Mouse (Mus musculus): ENCODE data around the gene Kng2. TPM values are rescaled to one million over a fixed set of nuclear protein-coding genes. Genes with fewer than 3 reads are reported as not detected.
"Not testable (repeated sequence)": the region's sequence is repeated elsewhere in the genome, so short reads cannot be mapped to it uniquely, and the experiment has no call there.

Kng2 gene
- polyA plus RNA-seq, 1 experiment from 2014 or later: not detected

GRCm38 (mm10) chr16:22996951-22997350 is 32.3 kb downstream of the Kng2 start:
- not testable (repeated sequence) for H3K9ac ChIP-seq (replicated peaks; ENCODE audit: low read depth, low read length); ATAC-seq (ENCODE audit: insufficient number of reproducible peaks, insufficient read depth, low FRiP score, low read depth); H3K36me3 ChIP-seq (ENCODE audit: control insufficient read depth, insufficient read depth, low read length); H3K27ac ChIP-seq (ENCODE audit: low read length); H3K4me1 ChIP-seq (ENCODE audit: control insufficient read depth, insufficient read depth, low read length); H3K4me2 ChIP-seq (replicated peaks; ENCODE audit: low read depth, low read length); H3K27me3 ChIP-seq (ENCODE audit: control insufficient read depth, insufficient read depth, low read length); H3K9me3 ChIP-seq (ENCODE audit: control insufficient read depth, low read depth, low read length); H3K4me3 ChIP-seq (ENCODE audit: low read depth, low read length)
- WGBS: 78% methylated on average over 3 of the region's 3 CpGs

GRCm38 (mm10) chr16:22967383-22968030 is 61.8 kb downstream of the Kng2 start:
- H3K4me3 ChIP-seq (ENCODE audit: low read depth, low read length): no peak overlapping the region
- WGBS: 64% methylated on average over 1 of the region's 1 CpGs
- ATAC-seq (ENCODE audit: insufficient number of reproducible peaks, insufficient read depth, low FRiP score, low read depth): no peak
- no peaks in the 10 kb centered on the region for H3K36me3 ChIP-seq (ENCODE audit: control insufficient read depth, insufficient read depth, low read length)
- no peaks in the 10 kb centered on the region for H3K9me3 ChIP-seq (ENCODE audit: control insufficient read depth, low read depth, low read length)
- no peaks in the 10 kb centered on the region for H3K27me3 ChIP-seq (ENCODE audit: control insufficient read depth, insufficient read depth, low read length)
- H3K4me1 ChIP-seq (ENCODE audit: control insufficient read depth, insufficient read depth, low read length): no peaks in the 10 kb centered on the region
- H3K4me2 ChIP-seq (replicated peaks; ENCODE audit: low read depth, low read length): no peak overlapping the region
- no peak overlapping the region for H3K27ac ChIP-seq (ENCODE audit: low read length)
- no peak overlapping the region for H3K9ac ChIP-seq (replicated peaks; ENCODE audit: low read depth, low read length)

GRCm38 (mm10) chr16:22963293-22963692 is 66.0 kb downstream of the Kng2 start:
- no peak overlapping the region for H3K9ac ChIP-seq (replicated peaks; ENCODE audit: low read depth, low read length)
- H3K27ac ChIP-seq (ENCODE audit: low read length): no peak overlapping the region
- no peak for ATAC-seq (ENCODE audit: insufficient number of reproducible peaks, insufficient read depth, low FRiP score, low read depth)
- no peaks in the 10 kb centered on the region for H3K27me3 ChIP-seq (ENCODE audit: control insufficient read depth, insufficient read depth, low read length)
- no peaks in the 10 kb centered on the region for H3K9me3 ChIP-seq (ENCODE audit: control insufficient read depth, low read depth, low read length)
- H3K4me3 ChIP-seq (ENCODE audit: low read depth, low read length): no peak overlapping the region
- H3K36me3 ChIP-seq (ENCODE audit: control insufficient read depth, insufficient read depth, low read length): no peaks in the 10 kb centered on the region
- H3K4me2 ChIP-seq (replicated peaks; ENCODE audit: low read depth, low read length): no peak overlapping the region
- H3K4me1 ChIP-seq (ENCODE audit: control insufficient read depth, insufficient read depth, low read length): no peaks in the 10 kb centered on the region

GRCm38 (mm10) chr16:22962256-22962655 is 67.0 kb downstream of the Kng2 start:
- Histone ChIP-seq H3K27me3 (ENCODE audit: control insufficient read depth, insufficient read depth, low read length) (no peaks in the 10 kb centered on the region), H3K4me2 (replicated peaks; ENCODE audit: low read depth, low read length) (no peak overlapping the region), H3K36me3 (ENCODE audit: control insufficient read depth, insufficient read depth, low read length) (no peaks in the 10 kb centered on the region), H3K27ac (ENCODE audit: low read length) (no peak overlapping the region), H3K4me3 (ENCODE audit: low read depth, low read length) (no peak overlapping the region), H3K9ac (replicated peaks; ENCODE audit: low read depth, low read length) (no peak overlapping the region), H3K9me3 (ENCODE audit: control insufficient read depth, low read depth, low read length) (no peaks in the 10 kb centered on the region), H3K4me1 (ENCODE audit: control insufficient read depth, insufficient read depth, low read length) (no peaks in the 10 kb centered on the region)
- no peak for ATAC-seq (ENCODE audit: insufficient number of reproducible peaks, insufficient read depth, low FRiP score, low read depth)
- WGBS: 81% methylated on average over 5 of the region's 5 CpGs

- WGBS: 97% methylated on average over 8 of the region's 8 CpGs
- no peak overlapping the region for H3K4me3 ChIP-seq (ENCODE audit: low read depth, low read length)
- no peaks in the 10 kb centered on the region for H3K4me1 ChIP-seq (ENCODE audit: control insufficient read depth, insufficient read depth, low read length)
- no peak overlapping the region for H3K9ac ChIP-seq (replicated peaks; ENCODE audit: low read depth, low read length)
- H3K36me3 ChIP-seq (ENCODE audit: control insufficient read depth, insufficient read depth, low read length): no peaks in the 10 kb centered on the region
- H3K27me3 ChIP-seq (ENCODE audit: control insufficient read depth, insufficient read depth, low read length): no peaks in the 10 kb centered on the region
- H3K9me3 ChIP-seq (ENCODE audit: control insufficient read depth, low read depth, low read length): no peaks in the 10 kb centered on the region
- no peak overlapping the region for H3K4me2 ChIP-seq (replicated peaks; ENCODE audit: low read depth, low read length)
- H3K27ac ChIP-seq (ENCODE audit: low read length): no peak overlapping the region
- no peak for ATAC-seq (ENCODE audit: insufficient number of reproducible peaks, insufficient read depth, low FRiP score, low read depth)
These were observed 68.2 kb downstream of the Kng2 start for GRCm38 (mm10) chr16:22961073-22961472.

- H3K4me1 ChIP-seq (ENCODE audit: control insufficient read depth, insufficient read depth, low read length): no peaks in the 10 kb centered on the region
- no peak overlapping the region for H3K9ac ChIP-seq (replicated peaks; ENCODE audit: low read depth, low read length)
- H3K27ac ChIP-seq (ENCODE audit: low read length): no peak overlapping the region
- 84% methylated on average over 11 of the region's 11 CpGs for WGBS
- H3K27me3 ChIP-seq (ENCODE audit: control insufficient read depth, insufficient read depth, low read length): no peaks in the 10 kb centered on the region
- ATAC-seq (ENCODE audit: insufficient number of reproducible peaks, insufficient read depth, low FRiP score, low read depth): no peak
- H3K4me2 ChIP-seq (replicated peaks; ENCODE audit: low read depth, low read length): no peak overlapping the region
- H3K9me3 ChIP-seq (ENCODE audit: control insufficient read depth, low read depth, low read length): no peaks in the 10 kb centered on the region
- H3K4me3 ChIP-seq (ENCODE audit: low read depth, low read length): no peak overlapping the region
- H3K36me3 ChIP-seq (ENCODE audit: control insufficient read depth, insufficient read depth, low read length): no peaks in the 10 kb centered on the region
These were observed 73.2 kb downstream of the Kng2 start for GRCm38 (mm10) chr16:22956085-22956439.

GRCm38 (mm10) chr16:22955397-22956084 is 73.7 kb downstream of the Kng2 start:
- Histone ChIP-seq H3K27me3 (ENCODE audit: control insufficient read depth, insufficient read depth, low read length) (no peaks in the 10 kb centered on the region), H3K4me2 (replicated peaks; ENCODE audit: low read depth, low read length) (no peak overlapping the region), H3K4me3 (ENCODE audit: low read depth, low read length) (no peak overlapping the region), H3K36me3 (ENCODE audit: control insufficient read depth, insufficient read depth, low read length) (no peaks in the 10 kb centered on the region), H3K27ac (ENCODE audit: low read length) (no peak overlapping the region), H3K9ac (replicated peaks; ENCODE audit: low read depth, low read length) (no peak overlapping the region), H3K4me1 (ENCODE audit: control insufficient read depth, insufficient read depth, low read length) (no peaks in the 10 kb centered on the region), H3K9me3 (ENCODE audit: control insufficient read depth, low read depth, low read length) (no peaks in the 10 kb centered on the region)
- ATAC-seq (ENCODE audit: insufficient number of reproducible peaks, insufficient read depth, low FRiP score, low read depth): no peak
- 61% methylated on average over 13 of the region's 13 CpGs for WGBS

GRCm38 (mm10) chr16:22953069-22953468 is 76.2 kb downstream of the Kng2 start:
- Histone ChIP-seq H3K4me1 (ENCODE audit: control insufficient read depth, insufficient read depth, low read length) (no peaks in the 10 kb centered on the region), H3K36me3 (ENCODE audit: control insufficient read depth, insufficient read depth, low read length) (no peaks in the 10 kb centered on the region), H3K4me3 (ENCODE audit: low read depth, low read length) (no peak overlapping the region), H3K9ac (replicated peaks; ENCODE audit: low read depth, low read length) (no peak overlapping the region), H3K27me3 (ENCODE audit: control insufficient read depth, insufficient read depth, low read length) (no peaks in the 10 kb centered on the region), H3K4me2 (replicated peaks; ENCODE audit: low read depth, low read length) (no peak overlapping the region), H3K27ac (ENCODE audit: low read length) (no peak overlapping the region), H3K9me3 (ENCODE audit: control insufficient read depth, low read depth, low read length) (no peaks in the 10 kb centered on the region)
- WGBS: 33% methylated on average over 4 of the region's 4 CpGs
- ATAC-seq (ENCODE audit: insufficient number of reproducible peaks, insufficient read depth, low FRiP score, low read depth): no peak

Data from stomach, embryonic 14.5 days (tissue).